Mouse (Mus musculus) ES-E14 (cell line): Measurements from ENCODE around the gene Cldn34b3.
"Not testable (repeated sequence)": the region's sequence is repeated elsewhere in the genome, so short reads cannot be mapped to it uniquely, and the experiment has no call there.

ENCODE experiments used
- CHD2 ChIP-seq: IDR thresholded peaks from 2 replicates; pipeline ENCODE4 v1.6.1; 2014; ENCODE audit warnings: mild to moderate bottlenecking, low read depth, low read length, inconsistent platforms
- MAFK ChIP-seq: IDR thresholded peaks from 2 replicates; pipeline ENCODE4 v1.6.1; 2014; ENCODE audit warnings: mild to moderate bottlenecking, low read depth, low read length, inconsistent platforms; ENCODE audit not compliant: insufficient read depth
- ZC3H11A ChIP-seq: IDR thresholded peaks from 2 replicates; pipeline ENCODE4 v1.6.1; 2012; ENCODE audit warnings: low read depth, mild to moderate bottlenecking, inconsistent platforms, low read length, borderline replicate concordance
- ZNF384 ChIP-seq: IDR thresholded peaks from 2 replicates; pipeline ENCODE4 v1.6.1; 2012; ENCODE audit warnings: low read depth, low read length, inconsistent platforms

DNA sequence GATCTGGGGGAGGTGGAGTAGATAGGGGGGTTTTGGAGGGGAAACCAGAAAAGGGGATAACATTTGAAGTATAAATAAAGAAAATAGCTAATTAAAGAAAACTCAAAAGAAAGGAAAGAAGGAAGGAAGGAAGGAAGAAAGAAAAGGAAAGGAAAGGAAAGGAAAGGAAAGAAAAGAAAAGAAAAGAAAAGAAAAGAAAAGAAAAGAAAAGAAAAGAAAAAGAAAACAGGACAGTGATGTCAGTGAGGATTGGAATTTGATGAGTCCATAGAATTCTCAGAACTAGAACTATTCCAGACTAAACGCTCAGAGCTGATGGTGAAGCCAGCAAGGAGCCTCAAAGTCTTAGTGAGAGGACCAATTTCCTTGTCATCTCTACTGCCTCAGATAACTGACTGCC lies at the start of gene Cldn34b3:
- not testable (repeated sequence) for TF ChIP-seq MAFK, ZC3H11A, CHD2, ZNF384
